Mouse (Mus musculus) neural tube, embryonic 15.5 days (tissue): Measurements from ENCODE around the gene Lrrc52. TPM values are rescaled to one million over a fixed set of nuclear protein-coding genes. Genes with fewer than 3 reads are reported as not detected.

Experiments used
- ATAC-seq: fragments of 200-750 bp; cut with Nextera tagmentation; 2 replicates; pipeline ENCODE4 v1.8.0; 2017; ENCODE audit warnings: mild to moderate bottlenecking, moderate TSS enrichment, moderate library complexity; ENCODE audit not compliant: low FRiP score
- H3K27ac ChIP-seq: fragments of 300-500 bp; sonication (generic); replicated peaks from 2 replicates; pipeline ENCODE4 v1.5.1; 2015; ENCODE audit warnings: mild to moderate bottlenecking, inconsistent platforms
- H3K27me3 ChIP-seq: fragments of 300-500 bp; sonication (generic); replicated peaks from 2 replicates; pipeline ENCODE4 v1.6.1; 2015; ENCODE audit warnings: inconsistent platforms
- H3K36me3 ChIP-seq: fragments of 300-500 bp; sonication (generic); 2 replicates; pipeline ENCODE4 v1.6.1; 2015; ENCODE audit warnings: inconsistent platforms
- H3K4me1 ChIP-seq: fragments of 300-500 bp; sonication (generic); 2 replicates; pipeline ENCODE4 v1.6.1; 2015; ENCODE audit warnings: inconsistent platforms
- H3K4me2 ChIP-seq: fragments of 300-500 bp; sonication (generic); 2 replicates; pipeline ENCODE4 v1.6.1; 2015; ENCODE audit warnings: inconsistent platforms, mild to moderate bottlenecking, moderate library complexity
- H3K4me3 ChIP-seq: fragments of 300-500 bp; sonication (generic); replicated peaks from 2 replicates; pipeline ENCODE4 v1.5.1; 2015; ENCODE audit warnings: mild to moderate bottlenecking, inconsistent platforms
- H3K9ac ChIP-seq: fragments of 300-500 bp; sonication (generic); replicated peaks from 2 replicates; pipeline ENCODE4 v1.6.1; 2015; ENCODE audit warnings: mild to moderate bottlenecking, inconsistent platforms
- H3K9me3 ChIP-seq: fragments of 300-500 bp; sonication (generic); replicated peaks from 2 replicates; pipeline ENCODE4 v1.6.1; 2016; ENCODE audit warnings: inconsistent platforms
- WGBS: fragments of 180-500 bp; shearing (Covaris S2); methylation state at CpG from one replicate; pipeline ENCODE4 v1.1.7; 2015; ENCODE audit warnings: mixed read lengths; 5-methylcytosine and 5-hydroxymethylcytosine counted together
- polyA plus RNA-seq: library from polyadenylated mRNA; unstranded; fragments of >200 nt; fragmentation: Nextera tagmentation; extraction: Ambion mirVana; gene quantifications from 2 replicates; pipeline ENCODE4 v1.2.1, GENCODE M21; 2015

Gene Lrrc52
- polyA plus RNA-seq, 1 experiment from 2014 or later = 0.13 TPM

DNA sequence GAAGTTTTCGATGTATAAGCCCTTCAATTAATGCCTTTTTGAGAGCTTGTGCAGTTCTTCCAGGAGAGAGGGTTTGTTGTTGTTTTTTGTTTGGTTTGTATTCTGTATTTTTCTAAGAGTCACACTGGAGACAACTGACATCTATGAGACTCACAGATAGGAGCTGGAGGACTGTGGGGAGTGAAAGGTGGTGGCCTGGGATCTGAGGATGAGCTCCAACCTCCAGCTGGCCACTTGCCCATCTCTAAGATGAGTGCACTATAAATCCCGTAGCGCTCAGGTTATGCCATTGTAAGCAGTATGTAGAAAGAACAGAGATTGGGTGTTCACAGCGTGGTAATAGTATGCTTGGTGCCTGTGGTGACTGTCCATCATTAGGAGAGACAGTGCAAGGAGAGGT is 31.6 kb downstream of the Lrrc52 start:
- Histone ChIP-seq H3K9me3 (no peaks in the 10 kb centered on the region), H3K4me1 (no peaks in the 10 kb centered on the region), H3K9ac (no peak overlapping the region), H3K36me3 (no peaks in the 10 kb centered on the region), H3K4me2 (no peak overlapping the region), H3K27me3 (0 out of 2 replicates have a peak, but pooled peaks cover 3% of the 10 kb centered on the region), H3K27ac (no peak overlapping the region), H3K4me3 (no peak overlapping the region)
- WGBS = 88% methylated on average over 4 of the region's 4 CpGs
- ATAC-seq = no peak

GRCm38 (mm10) chr1:167430976-167431676 is 35.5 kb downstream of the Lrrc52 start:
- no peaks in the 10 kb centered on the region for H3K9me3 ChIP-seq
- ATAC-seq = no peak
- WGBS = 64% methylated on average over 9 of the region's 9 CpGs

DNA sequence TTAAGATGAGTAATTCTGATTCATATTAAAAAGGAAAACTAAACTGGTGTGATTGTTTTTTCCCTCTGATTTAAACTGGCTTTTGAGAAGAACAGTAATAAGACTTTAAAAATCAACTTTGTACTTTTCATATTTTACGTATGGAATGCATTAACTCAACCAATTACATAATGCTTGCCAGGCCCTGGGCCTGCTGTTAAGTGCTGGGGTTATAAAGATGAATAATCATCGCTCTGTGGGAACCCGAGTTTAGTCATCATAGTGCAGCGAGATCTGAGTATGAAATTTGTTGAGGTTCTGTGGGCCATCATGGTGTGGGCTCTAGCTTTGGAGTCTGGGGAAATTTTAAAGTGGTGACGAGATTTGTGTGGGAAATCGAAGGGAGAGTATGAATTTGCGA is 39.9 kb downstream of the Lrrc52 start:
- H3K4me3 ChIP-seq = no peak overlapping the region
- ATAC-seq = no peak
- 81% methylated on average over 7 of the region's 7 CpGs for WGBS

More at GRCm38 (mm10) chr1:167430976-167431676, 35.5 kb downstream of the Lrrc52 start:
- Histone ChIP-seq H3K9ac (no peak overlapping the region), H3K27ac (no peak overlapping the region), H3K4me3 (no peak overlapping the region), H3K27me3 (0 out of 2 replicates have a peak, but pooled peaks cover under 1% of the 10 kb centered on the region), H3K36me3 (no peaks in the 10 kb centered on the region), H3K4me2 (no peak overlapping the region), H3K4me1 (no peaks in the 10 kb centered on the region)

DNA sequence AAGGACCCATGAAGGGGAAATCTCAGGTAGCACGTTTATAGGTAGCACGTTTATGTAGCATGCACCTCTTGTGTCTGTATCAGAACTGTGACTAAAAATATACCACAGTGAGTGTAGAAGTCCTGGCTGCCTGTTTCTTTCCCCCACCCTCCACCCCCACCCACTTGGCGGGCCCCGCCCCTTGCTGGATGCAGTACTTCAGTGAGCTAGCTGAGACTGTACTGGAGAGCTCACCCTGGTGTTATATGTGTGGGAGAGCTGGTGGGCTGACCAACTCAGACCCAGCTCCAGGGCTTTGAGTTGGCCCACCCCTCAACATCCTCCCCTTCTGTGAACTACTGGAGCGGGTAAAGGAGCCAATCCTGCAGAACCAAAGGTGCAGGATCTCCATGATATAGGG is 41.0 kb downstream of the Lrrc52 start:
- 91% methylated on average over 5 of the region's 5 CpGs for WGBS
- ATAC-seq = no peak
- Histone ChIP-seq H3K27me3 (no peaks in the 10 kb centered on the region), H3K36me3 (no peaks in the 10 kb centered on the region), H3K4me1 (peaks cover 5% of the 10 kb centered on the region; the same call in 1 of the 2 replicates), H3K9ac (no peak overlapping the region), H3K9me3 (no peaks in the 10 kb centered on the region), H3K27ac (no peak overlapping the region), H3K4me2 (no peak overlapping the region), H3K4me3 (no peak overlapping the region)

More for the DNA sequence above, 39.9 kb downstream of the Lrrc52 start:
- H3K9ac ChIP-seq = no peak overlapping the region
- no peak overlapping the region for H3K4me2 ChIP-seq
- peaks cover 5% of the 10 kb centered on the region; the same call in 1 of the 2 replicates for H3K4me1 ChIP-seq
- H3K27me3 ChIP-seq = no peaks in the 10 kb centered on the region
- H3K27ac ChIP-seq = no peak overlapping the region
- H3K9me3 ChIP-seq = no peaks in the 10 kb centered on the region
- no peaks in the 10 kb centered on the region for H3K36me3 ChIP-seq

- ATAC-seq = no peak
- no peaks in the 10 kb centered on the region for H3K36me3 ChIP-seq
- H3K9ac ChIP-seq = no peak overlapping the region
- H3K27me3 ChIP-seq = no peaks in the 10 kb centered on the region
- H3K27ac ChIP-seq = no peak overlapping the region
- no peak overlapping the region for H3K4me2 ChIP-seq
- no peaks in the 10 kb centered on the region for H3K9me3 ChIP-seq
- peaks cover 5% of the 10 kb centered on the region; the same call in 1 of the 2 replicates for H3K4me1 ChIP-seq
- no peak overlapping the region for H3K4me3 ChIP-seq
- WGBS = 80% methylated on average over 11 of the region's 11 CpGs
These were observed 43.9 kb downstream of the Lrrc52 start for GRCm38 (mm10) chr1:167422501-167423240.

- H3K4me1 ChIP-seq = no peaks in the 10 kb centered on the region
- H3K27me3 ChIP-seq = no peaks in the 10 kb centered on the region
- no peak overlapping the region for H3K4me3 ChIP-seq
- no peak overlapping the region for H3K9ac ChIP-seq
- no peak overlapping the region for H3K27ac ChIP-seq
- ATAC-seq = no peak
- whole genome bisulfite sequencing = 2% methylated on average over 7 of the region's 7 CpGs
- H3K4me2 ChIP-seq = no peak overlapping the region
- no peaks in the 10 kb centered on the region for H3K36me3 ChIP-seq
- no peaks in the 10 kb centered on the region for H3K9me3 ChIP-seq
These were observed 51.7 kb downstream of the Lrrc52 start for GRCm38 (mm10) chr1:167414846-167415245.

- H3K4me1 ChIP-seq = no peaks in the 10 kb centered on the region
- no peak overlapping the region for H3K4me2 ChIP-seq
- no peak overlapping the region for H3K27ac ChIP-seq
- H3K4me3 ChIP-seq = no peak overlapping the region
- H3K36me3 ChIP-seq = no peaks in the 10 kb centered on the region
- ATAC-seq = no peak
- no peaks in the 10 kb centered on the region for H3K9me3 ChIP-seq
- WGBS = 78% methylated on average over 12 of the region's 12 CpGs
- no peak overlapping the region for H3K9ac ChIP-seq
- H3K27me3 ChIP-seq = peaks cover 12% of the 10 kb centered on the region
These were observed 54.4 kb downstream of the Lrrc52 start for GRCm38 (mm10) chr1:167411991-167412715.

DNA sequence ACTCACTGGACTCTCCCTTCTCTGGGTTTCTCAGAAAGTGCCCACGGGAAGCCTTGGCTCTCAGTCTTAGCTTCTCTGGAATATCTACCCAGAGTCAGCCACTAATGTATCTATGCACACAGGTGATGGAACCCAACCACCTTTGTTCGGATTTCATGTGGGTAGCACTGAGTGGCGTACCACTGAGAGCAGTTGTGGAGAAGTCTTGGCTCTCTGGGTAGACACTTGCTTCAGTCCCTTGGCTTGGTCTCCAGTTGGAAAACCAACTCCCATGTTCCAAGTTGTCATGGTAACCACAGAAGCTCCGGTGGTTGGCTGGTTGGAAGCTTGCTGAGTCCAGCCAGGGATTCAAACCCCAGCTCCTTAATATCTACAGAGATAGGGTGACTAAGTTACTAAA is 57.0 kb downstream of the Lrrc52 start:
- WGBS = 84% methylated on average over 4 of the region's 4 CpGs
- H3K4me1 ChIP-seq = no peaks in the 10 kb centered on the region
- ATAC-seq = no peak

GRCm38 (mm10) chr1:167405237-167405636 is 61.3 kb downstream of the Lrrc52 start:
- Histone ChIP-seq H3K9ac (no peak overlapping the region), H3K27ac (no peak overlapping the region), H3K9me3 (no peaks in the 10 kb centered on the region), H3K27me3 (peaks cover 22% of the 10 kb centered on the region), H3K4me3 (no peak overlapping the region), H3K4me2 (no peak overlapping the region), H3K36me3 (no peaks in the 10 kb centered on the region), H3K4me1 (no peaks in the 10 kb centered on the region)
- WGBS = 91% methylated on average over 4 of the region's 4 CpGs
- no peak for ATAC-seq

More for the DNA sequence above, 57.0 kb downstream of the Lrrc52 start:
- no peak overlapping the region for H3K4me2 ChIP-seq
- H3K36me3 ChIP-seq = no peaks in the 10 kb centered on the region
- H3K27ac ChIP-seq = no peak overlapping the region
- H3K9ac ChIP-seq = no peak overlapping the region
- no peak overlapping the region for H3K4me3 ChIP-seq
- H3K9me3 ChIP-seq = no peaks in the 10 kb centered on the region
- peaks cover 21% of the 10 kb centered on the region for H3K27me3 ChIP-seq
